Mouse (Mus musculus) neutrophil, adult 83 days (primary cell): Measurements from ENCODE around the gene Cst8. TPM values are rescaled to one million over a fixed set of nuclear protein-coding genes. Genes with fewer than 3 reads are reported as not detected.

Source experiments
- total RNA-seq, 2 experiments: library from RNA; stranded (reverse); gene quantifications; one replicate each; pipeline ENCODE4 v1.2.4; 2023

Gene Cst8
- total RNA-seq, result not detected

GRCm38 (mm10) chr2:148798485-148798884 is at the start of gene Cst8:
Gene Cst8, plus strand, starts transcription at chr2:148798785.

DNA sequence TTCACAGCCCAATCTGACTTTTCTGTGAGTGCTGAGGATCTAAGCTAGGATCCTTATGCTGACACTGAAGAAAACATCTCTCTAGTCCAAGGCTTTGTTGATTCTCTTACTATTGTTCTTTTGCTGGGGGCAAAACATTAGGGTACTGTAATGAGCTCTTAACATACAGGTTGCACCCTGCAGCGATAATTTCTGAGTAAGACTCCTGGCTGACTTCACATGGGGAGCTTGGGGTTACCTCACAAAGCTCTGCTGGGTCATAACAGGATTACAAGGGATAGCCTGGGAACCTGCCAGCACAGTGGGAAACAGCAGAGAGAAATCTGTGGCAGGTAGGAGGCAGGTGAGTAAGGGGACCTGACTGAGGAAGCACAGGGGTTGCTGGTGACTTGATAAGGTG is 48.5 kb upstream of the Cst8 start, which contains the start of gene Cstl1:
Cstl1 (plus strand) TSS at position 301 of the 400 bp plus-strand sequence.

DNA sequence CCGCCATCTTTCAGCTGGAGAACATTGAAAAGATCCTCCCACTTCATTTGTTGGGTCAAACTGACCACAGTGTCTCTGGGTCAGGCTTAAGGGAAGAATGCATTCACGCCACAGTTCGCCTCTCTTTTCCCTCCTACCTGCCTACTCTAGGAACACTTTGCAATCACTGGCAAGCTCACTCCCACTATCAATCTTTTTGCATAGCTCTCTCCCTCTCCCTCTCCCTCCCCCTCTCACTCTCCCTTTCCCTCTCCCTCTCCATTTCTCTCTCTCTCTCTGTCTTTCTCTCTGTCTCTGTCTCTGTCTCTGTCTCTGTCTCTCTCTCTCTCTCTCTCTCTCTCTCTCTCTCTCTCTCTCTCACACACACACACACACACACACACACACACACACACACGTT is 27.2 kb upstream of the Cst8 start, which contains the start of gene Cst11:
Cst11 (minus strand) TSS at position 101 of the 400 bp plus-strand sequence.

DNA sequence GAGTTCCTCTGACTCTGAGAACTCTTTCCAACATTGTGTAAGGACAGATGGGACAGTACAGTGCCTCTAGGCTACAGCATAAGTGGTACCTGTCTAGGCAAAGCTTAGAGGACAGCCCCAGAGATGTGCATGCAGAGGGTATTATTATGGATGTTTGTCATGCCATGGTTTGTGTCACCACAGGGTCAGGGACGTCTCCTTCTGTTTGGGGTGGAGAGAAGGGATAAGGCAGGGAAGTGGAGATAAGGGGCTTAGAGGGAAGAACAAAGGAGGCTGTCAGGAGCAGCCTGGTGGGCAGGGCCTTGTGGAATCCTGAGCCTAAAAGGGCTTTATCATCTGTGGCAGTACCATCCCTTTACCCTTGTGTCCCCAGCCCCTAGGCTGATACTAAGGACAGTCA is 16.9 kb upstream of the Cst8 start, which contains the start of gene 8030411F24Rik:
8030411F24Rik (plus strand) TSS at position 301 of the 400 bp plus-strand sequence.

GRCm38 (mm10) chr2:148789142-148789541 is 9.4 kb upstream of the Cst8 start, which contains the start of gene Cst12:
Gene Cst12, plus strand, starts transcription at chr2:148789361.

GRCm38 (mm10) chr2:148819909-148820308 is 21.3 kb downstream of the Cst8 start, which contains the start of gene Cst13:
Gene Cst13, plus strand, starts transcription at chr2:148820081.

GRCm38 (mm10) chr2:148834912-148835311 is 36.3 kb downstream of the Cst8 start, which contains the start of gene Cst9:
Gene Cst9, plus strand, starts transcription at chr2:148835147.

Other genes with a start within 250 kb of the Cst8 start
- 10 to 100 TPM; 27.3 to 28.1 TPM for gene Nxt1, start 126.2 kb upstream of the Cst8 start, total RNA-seq
- gene Gzf1, start 117.8 kb upstream of the Cst8 start, total RNA-seq, result 10 to 100 TPM; 15.2 to 15.5 TPM
- 1 to 10 TPM; 1.5 to 2.3 TPM for gene Napb, start 66.3 kb upstream of the Cst8 start, total RNA-seq
- not detected for gene Cstl1, start 48.4 kb upstream of the Cst8 start, total RNA-seq
- not detected for gene Cst11, start 27.3 kb upstream of the Cst8 start, total RNA-seq
- gene 8030411F24Rik, start 16.8 kb upstream of the Cst8 start, total RNA-seq, result not detected
- gene Cst12, start 9.4 kb upstream of the Cst8 start, total RNA-seq, result not detected
- gene Cst13, start 21.3 kb downstream of the Cst8 start, total RNA-seq, result not detected
- gene Cst9, start 36.4 kb downstream of the Cst8 start, total RNA-seq, result not detected
- not detected for gene 9230104L09Rik, start 66.3 kb downstream of the Cst8 start, total RNA-seq
- gene Cst3, start 76.9 kb downstream of the Cst8 start, total RNA-seq, result 100 to 1,000 TPM; 600 to 630 TPM
- not detected for gene Gm1330, start 204.5 kb downstream of the Cst8 start, total RNA-seq
- not detected for gene Gm10750, start 218.5 kb downstream of the Cst8 start, total RNA-seq